Mouse (Mus musculus) left cerebral cortex, postnatal 14 days (tissue): ENCODE results near the gene Sh3gl2. TPM values are rescaled to one million over a fixed set of nuclear protein-coding genes. Genes with fewer than 3 reads are reported as not detected.

Experiments used
- DNase-seq, 2 experiments: peaks; one replicate each; pipeline ENCODE4 v3.0.0; 2021 to 2022; ENCODE audit warnings: low spot score in 2 of 2, mixed read lengths in 1 of 2
- intact Hi-C: fragments of 180-260 bp; cut with DNase I; formaldehyde crosslinking; loops from one replicate; pipeline ENCODE4 v1.15.1; 2025
- total RNA-seq, 2 experiments: library from RNA; stranded (reverse); gene quantifications; 2 replicates each; pipeline ENCODE4 v1.2.3; 2021

The Sh3gl2 gene
- total RNA-seq, 2 experiments from 2014 or later: 294 to 299 TPM

DNA sequence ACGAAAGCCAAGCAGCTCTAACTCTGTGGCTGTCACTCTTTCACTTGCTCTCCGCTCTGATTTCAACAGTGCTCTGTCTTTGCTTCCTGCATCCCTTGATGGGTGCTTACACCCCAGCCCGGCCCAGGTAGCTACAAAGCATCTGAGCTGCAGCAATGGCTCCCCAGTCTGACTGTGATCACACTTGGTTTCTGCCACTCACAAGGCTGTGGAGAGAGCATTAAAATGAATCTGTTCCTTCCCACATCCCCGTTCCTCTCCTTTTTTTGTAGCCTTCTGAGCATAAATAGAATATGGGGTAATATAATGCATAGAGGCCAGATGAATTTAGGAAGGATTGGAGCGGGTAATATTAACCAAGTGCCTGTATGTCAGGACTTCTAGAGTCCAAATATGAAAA, 21.8 kb downstream of the Sh3gl2 start:
- DNase-seq: peak in 1 of 2 experiments; percentile 39
- intact Hi-C loops: loop anchor here (5.0 kb wide), 1 partner anchor 111 kb away; no protein-coding TSS in a partner anchor

DNA sequence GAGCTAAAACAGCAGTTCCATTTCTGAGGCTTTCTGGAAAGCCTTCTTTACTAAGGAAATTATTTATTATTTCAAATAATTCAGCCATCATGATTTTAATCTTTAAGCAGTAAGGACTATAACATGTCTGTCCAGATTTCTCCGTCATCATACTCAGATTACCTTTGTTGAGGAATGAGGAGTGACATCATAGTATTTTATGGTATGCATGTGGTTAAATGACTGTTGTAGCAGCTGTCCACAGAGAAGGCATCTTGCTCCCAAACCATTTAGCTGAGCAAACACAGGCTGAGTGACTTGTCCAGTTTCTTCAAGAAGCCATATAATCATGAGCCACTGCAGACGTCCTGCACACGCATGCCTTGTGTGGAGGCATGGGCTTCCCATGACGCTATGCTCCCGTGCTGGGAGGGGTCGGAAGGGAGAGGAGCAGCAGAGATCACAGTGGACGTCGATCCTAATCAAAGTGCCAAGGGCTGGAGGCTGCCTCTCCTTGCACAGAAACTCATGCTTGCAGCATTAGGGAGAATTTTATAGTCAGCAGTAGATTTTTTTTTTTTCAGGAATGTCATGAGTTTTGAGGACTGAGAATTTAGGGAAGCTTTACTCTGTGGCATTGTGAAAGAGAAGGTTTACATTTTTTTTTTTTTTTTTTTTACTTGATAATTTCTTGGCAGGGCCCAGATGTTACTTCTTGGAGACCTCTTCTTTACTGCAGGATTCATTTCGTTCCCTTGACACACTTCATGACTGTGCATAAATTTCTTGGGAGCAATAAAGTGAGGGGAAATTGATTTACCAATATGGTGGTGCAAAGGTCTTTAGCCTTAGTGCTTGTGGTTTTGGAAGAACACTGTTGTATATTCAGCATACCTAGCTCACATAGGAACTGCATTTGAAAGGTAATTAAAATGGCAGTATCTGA, 23.0 kb downstream of the Sh3gl2 start:
- intact Hi-C loops: loop anchor here (5.0 kb wide), 1 partner anchor 109 kb away; no protein-coding TSS in a partner anchor
- DNase-seq: no peak

DNA sequence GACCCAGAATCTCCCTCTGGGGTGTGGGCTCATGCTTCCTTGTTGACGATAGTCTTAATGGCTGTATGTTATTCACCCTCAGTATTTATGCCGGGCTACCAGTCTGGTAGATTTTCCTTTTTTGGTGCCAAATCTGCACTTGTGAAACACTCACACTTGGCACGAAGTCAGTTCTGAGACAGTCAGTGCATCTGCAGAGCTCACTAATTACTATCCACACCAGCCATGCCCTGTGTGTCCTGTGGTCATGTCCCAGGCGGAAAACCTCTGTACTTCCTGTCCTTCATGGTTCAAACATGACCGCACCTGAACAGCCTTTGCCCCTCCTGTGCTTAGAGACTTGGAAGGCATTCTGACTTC, 23.6 kb downstream of the Sh3gl2 start:
- intact Hi-C loops: loop anchor here (5.0 kb wide), 1 partner anchor 109 kb away; no protein-coding TSS in a partner anchor
- DNase-seq: no peak

DNA sequence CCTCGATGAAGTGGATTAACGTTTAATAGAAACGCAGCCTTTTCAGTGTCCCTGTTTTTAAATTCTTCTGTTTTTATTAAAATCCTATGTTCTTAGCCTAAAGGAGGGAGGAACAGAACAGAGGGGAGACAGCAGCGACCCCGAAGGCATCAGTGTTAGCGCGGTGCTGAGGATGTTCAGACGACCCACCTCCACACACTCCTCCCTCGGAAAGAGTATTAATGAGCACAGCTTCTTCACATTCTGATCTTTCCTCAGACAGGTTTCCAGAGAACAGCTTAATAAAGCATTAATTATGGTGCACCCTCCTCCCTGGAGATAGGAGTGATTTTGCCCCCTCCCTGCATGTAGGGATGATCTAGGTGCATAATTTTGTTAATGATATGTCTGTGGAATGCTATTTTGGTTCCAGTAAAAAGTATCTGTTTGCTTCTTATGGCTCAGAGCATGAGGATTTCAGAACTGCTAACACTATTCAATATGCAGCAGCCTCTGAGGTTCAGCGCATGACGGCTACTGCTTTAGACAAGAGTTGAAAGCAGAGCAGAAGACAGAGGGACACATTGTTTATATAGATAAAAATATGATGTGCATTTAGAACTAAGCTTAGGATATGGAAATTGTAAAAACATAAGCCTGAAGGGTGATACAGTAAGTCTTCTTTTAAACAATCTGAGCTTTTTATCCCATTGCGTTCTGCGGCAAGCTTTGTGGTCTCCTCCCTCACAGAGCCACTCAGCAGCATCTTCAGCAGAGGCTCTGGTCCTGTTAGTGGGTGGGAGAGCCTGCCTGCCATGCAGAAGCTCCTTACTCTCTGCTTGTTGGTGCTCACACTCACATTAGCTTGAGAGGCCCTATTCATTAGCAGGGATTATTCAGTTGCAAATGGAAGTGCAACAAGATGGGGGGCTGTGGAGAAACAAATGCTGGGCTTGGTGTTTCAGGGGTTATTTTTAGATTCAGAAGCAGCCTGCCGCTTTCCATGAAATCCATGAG, 27.8 kb downstream of the Sh3gl2 start:
- DNase-seq: peak in 1 of 2 experiments; percentile 39

DNA sequence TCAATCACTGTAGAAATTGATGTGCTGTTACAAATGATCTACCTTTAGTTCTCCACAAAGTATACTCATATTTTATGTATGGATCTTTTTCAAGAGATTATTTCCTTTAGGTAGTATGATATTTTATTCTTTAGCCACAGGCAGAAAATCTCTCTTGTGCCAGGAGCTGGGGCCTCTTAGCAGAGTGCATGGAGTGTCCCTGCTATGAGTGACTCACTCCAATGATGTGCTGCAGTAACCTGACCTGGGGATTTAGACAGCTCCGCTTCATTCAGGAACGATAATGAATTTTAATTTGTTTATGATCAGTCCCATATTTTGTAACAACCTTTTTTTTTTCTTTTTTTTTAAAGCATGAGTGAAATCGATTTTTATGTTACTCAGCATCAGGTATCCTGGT, 36.7 kb downstream of the Sh3gl2 start:
- DNase-seq: no peak

More for the DNA sequence above, 27.8 kb downstream of the Sh3gl2 start:
- intact Hi-C loops: no loop called here

DNA sequence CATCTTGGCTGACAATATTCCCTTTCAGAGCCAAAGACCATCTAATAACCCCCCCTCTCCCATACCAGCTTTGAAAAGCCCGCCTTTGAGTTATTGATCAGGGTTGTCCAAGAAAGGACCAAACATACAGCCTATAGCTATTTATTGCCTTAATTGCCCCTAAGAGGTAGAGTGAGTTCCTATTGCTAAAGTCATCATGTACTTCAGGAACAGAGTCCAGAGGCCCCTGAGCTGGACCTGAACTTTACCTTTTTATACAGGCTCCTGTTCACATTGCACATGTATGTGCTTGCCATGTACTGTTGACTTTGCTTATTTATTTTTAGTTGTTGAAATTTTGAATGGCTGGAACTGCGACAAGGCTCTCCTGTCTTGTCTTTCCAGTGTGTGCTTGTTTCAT, 37.6 kb downstream of the Sh3gl2 start:
- intact Hi-C loops: no loop called here
- no peak for DNase-seq

More for the DNA sequence above, 36.7 kb downstream of the Sh3gl2 start:
- intact Hi-C loops: no loop called here

DNA sequence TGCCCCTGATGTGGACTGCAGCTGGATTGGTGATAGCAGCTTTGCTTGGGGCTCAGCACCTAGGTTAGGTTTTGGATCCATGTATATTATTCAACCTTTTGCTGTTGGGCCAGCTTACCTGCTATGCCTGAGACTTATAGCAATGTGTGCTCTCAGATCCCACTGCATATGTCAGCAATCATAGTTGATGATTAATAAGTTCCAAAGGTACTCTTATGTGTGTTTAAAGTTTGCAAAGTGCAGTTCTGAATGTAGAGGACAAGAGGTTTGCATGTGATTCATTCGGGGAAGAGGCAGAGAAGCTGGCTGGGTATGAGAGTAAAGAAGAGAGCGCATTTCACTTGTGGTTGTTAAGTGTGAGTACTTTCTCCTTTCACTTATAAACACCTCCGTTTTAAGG, 43.7 kb downstream of the Sh3gl2 start:
- no peak for DNase-seq
- intact Hi-C loops: no loop called here

DNA sequence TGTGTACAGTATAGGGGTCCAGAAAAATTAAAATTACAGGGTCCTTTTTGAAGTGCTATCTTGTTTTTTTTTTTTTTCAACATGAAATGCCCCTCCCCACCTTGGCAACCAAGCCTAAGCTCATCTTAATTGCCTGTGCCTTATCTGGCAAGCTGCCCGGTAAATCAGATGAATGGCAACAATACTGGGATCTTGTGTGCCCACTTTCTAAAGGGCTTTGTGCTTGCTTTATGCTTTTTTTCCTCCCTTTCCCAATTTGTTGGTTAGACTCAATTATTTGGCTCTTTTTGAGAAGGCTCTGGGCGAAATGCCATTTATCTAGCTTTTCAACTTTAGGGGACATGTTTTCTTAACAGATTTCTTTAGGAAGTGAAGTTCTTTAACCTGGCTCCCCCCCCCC, 45.3 kb downstream of the Sh3gl2 start:
- DNase-seq: peak; percentile 48 to 62
- intact Hi-C loops: loop anchor here (5.0 kb wide), 1 partner anchor 38 kb away; no protein-coding TSS in a partner anchor

DNA sequence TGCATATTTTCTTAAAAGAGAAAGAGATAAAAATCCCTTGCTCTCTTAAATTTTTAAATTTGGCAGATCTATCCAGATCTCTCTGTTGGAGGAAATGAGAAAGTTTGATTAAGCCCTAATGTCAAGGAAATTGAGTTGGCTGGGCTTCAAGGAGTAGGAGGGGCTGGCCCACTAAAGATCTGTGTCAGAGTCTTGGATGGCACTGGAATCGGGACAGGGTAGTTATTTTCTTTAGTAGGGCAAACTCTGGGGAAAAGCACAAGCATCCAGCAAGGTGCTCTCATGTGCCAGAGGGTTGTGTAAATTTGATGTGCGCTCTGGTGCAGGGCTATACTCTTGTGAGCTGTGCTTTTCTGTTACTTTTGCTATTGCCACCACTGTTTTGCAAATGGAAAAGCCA, 45.9 kb downstream of the Sh3gl2 start:
- no peak for DNase-seq
- intact Hi-C loops: loop anchor here (5.0 kb wide), 1 partner anchor 38 kb away; no protein-coding TSS in a partner anchor

DNA sequence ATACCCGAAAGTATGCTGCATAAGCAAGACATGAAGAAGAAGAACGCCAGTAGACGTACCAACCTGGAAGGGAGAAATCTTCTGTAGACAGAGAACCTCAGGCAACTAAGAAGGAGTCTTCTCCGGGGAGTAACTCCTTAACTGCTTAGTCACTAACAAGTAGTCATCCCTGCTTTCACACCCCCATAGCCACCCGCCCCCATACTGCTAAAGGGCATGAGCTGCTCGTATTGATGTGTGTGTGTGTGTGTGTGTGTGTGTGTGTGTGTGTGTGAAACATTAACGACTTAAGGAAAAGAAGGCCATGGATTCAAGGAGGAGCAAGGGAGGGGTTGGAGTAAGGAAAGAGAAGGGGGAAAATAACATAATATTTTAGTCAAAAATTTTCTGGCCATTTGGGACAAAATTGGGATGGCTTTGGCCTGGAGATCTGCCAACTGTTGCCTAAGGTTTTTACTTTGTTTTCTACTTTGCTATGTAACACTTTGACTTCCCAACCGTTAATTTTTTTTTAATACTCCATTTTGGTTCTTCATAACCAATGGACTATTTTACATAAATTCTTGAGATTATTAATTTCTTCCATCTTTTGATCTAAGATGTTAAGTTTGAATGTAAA, 51.0 kb downstream of the Sh3gl2 start:
- intact Hi-C loops: no loop called here
- no peak for DNase-seq

DNA sequence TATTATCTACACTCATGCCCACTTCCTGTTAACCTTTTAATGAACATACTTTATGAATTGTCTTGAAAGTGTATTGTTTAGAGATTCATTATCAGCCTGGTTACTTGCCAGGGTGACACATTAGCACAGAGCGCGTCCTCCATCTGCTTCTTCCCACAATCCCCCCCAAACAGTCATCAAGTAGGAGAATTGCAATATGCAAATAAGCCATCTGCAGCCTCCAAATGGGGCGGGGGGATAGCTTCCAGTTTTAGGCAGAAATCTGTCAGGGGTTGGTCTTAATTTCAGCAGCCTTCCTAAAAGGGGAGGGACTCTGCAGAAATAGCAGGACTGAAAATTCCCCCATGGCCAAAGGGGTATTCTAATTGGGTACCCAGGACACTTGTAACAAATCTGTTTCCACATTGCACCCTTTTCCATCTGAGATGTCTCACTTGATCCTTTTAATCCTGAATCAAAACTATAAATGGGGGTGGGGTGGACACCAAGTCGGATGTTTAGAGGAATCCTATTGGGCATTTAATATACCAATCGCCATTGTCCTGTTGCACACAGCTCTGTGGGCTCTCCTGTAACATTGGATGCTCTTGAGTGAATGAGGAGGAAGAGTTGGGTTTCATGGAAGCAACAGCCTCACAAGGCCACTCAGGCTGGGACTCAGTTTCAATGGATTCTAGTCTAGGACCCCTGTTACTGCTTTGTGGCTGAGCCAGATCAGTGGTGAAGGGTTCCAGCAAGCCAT, 51.7 kb downstream of the Sh3gl2 start:
- no peak for DNase-seq
- intact Hi-C loops: no loop called here

DNA sequence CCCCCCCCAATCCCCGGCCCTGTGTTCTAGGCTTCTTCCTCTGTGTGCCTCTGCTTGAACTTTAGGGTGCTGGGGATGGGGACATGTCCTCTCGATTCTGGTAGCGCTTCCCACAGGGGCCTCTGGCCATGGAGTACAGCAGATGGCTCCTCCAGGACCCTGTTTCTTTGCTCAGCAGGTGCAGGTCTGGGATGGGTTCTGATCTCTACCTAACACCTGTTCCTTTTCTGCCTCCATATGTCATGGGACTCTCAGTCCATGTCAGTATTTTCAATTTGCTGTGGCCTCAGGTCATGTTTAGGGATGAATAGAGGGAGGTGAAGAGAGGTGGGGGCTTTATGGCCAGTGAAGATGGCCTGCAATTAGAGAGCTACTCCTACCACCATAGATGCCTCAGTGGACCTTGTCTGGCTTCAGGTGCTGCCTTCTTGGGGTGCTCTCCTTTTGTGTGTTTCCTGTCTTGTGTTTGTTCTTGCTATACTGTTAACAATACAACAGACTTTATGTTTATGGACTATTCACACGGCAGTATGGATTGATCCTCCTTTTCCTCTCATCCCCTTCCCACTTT, 52.9 kb downstream of the Sh3gl2 start:
- no peak for DNase-seq
- intact Hi-C loops: no loop called here

DNA sequence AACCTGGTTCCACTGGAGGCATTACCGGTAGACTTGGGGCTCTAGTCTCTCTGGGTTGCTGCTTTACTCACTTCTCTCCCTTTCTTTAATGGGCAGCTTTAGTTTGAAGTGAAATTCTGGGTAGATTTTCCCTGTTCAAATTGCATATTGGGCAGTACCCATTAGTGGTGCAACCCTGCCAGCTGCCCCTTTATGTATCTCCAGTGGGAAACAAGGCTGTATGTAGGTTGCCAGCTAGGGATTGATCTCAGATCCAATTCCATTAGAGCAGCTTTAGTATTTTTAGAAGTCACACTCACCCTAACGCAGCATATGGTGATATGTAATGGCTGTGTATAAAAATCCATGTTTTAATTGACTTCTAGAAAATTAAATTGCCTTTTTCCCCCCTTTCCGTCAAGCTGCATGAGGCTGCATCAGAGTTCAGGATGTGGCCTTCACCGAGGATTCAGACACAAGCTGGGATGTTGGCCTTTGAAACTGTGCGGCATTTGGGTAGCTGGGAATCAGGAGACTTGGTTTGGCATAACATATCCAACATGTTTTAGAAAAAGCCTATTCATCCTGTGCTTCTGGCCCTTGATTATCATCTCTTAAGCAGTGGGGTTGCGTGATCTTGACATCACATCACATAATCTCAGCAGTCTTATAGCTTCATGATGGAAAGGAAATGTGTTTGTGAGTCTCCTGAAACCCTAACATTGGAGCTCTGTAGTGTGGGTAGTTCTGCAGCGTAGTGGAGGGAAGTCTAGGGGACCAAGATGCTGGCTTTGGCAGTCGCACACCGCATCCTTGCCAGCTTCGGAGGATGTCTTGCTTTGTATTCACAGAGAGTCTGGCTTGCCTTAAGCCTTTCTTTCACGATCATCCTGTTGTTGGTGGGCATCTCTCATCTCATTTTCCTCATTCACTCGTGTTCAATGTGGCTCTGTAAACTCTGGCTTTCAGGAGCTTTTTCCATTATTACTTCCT, 56.0 kb downstream of the Sh3gl2 start:
- intact Hi-C loops: no loop called here
- peak; percentile 69 to 75 for DNase-seq

DNA sequence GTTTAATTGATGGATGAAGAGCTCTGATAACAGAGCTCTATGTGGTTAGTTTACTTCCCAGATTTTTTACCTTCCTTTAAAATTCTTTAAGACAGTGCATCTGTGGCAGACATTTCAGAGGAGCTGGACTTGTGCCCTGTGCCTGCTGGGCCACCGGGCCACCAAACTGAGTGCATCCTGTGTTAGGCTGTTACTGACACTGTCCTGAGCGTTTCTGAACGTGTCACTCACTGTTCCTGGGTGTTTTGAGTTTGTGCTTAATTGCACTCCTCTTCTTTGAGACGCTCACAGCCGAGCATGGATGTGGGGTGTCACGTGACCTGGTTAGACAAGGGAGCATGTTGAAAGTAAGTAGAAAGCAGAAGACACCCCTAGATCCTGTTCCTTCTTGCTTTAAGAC, 57.2 kb downstream of the Sh3gl2 start:
- intact Hi-C loops: no loop called here
- DNase-seq: no peak

DNA sequence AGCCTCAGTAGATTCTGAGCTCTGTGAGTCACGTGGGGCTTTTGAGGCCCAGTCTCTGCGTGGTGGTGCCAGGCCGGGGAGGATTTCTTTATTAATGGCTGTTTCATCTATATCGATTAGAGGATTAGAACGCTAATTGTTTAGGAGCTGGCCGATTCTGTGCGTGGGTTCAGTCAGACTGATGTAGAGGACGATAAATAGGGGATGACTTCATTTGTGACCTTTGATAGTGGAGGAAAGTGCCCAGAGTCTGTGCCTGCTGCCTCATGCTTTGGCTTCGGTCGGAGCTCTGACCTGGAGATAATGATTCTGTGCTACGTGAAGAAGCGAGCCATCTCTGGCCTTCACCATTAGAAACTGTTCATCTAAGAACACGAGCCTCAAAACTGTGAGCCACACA, 57.7 kb downstream of the Sh3gl2 start:
- intact Hi-C loops: no loop called here
- no peak for DNase-seq

DNA sequence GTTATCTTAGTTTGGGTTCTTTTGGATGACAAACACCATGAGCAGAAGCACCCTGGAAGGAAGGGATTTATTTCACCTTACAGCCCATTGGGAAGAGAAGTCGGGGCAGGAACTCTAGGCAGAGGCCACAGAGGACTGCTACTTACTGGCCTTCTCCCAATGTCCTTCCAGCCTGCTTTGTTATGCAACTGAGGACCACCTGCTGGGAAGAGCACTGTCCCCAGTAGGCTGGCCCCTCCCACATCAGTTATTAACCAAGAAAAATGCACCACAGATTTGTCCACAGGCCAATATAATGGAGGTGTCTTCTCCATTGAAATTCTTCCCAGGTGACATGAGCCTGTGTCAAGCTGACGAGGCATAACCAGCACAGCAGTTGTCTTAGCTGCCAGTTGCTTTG, 62.5 kb downstream of the Sh3gl2 start:
- intact Hi-C loops: no loop called here
- no peak for DNase-seq

DNA sequence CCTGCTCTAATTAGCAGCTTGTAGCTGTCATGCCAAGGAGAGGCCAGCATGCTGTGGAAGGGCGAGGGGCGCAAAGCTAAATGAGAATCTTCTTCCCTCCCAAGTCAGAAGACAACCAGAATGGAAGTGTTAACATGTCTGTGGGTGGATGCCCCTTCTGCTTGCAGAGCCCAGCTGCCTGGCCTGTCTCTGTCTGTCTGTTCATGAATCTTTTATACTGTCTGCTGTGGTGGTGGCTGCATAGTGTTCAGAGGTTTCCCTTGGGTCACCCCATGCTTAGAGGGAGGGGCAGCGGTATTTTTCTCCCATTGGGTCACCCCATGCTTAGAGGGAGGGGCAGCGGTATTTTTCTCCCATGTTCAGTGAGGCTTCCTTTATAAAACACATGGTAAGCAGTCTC, 68.0 kb downstream of the Sh3gl2 start:
- intact Hi-C loops: no loop called here

More for the DNA sequence above, 68.0 kb downstream of the Sh3gl2 start:
- DNase-seq: no peak
